Mouse (Mus musculus) macrophage (primary cell): ENCODE measurements at regions not wholly inside any gene's neighbourhood (a gene's known extent, or its start where the extent isn't known, plus 50 kb on each side); places are given as distances from the start of the nearest gene placed in this dataset.

Source experiments
- H3K27ac ChIP-seq: fragments of 350-480 bp; formaldehyde crosslinking; 2 replicates; pipeline ENCODE4 v1.9.0; 2021
- H3K36me3 ChIP-seq: fragments of 350-480 bp; formaldehyde crosslinking; 2 replicates; pipeline ENCODE4 v1.9.0; 2021; ENCODE audit errors: inconsistent target
- H3K4me3 ChIP-seq: fragments of 350-480 bp; formaldehyde crosslinking; 2 replicates; pipeline ENCODE4 v1.9.0; 2021; ENCODE audit errors: inconsistent target
- H3K79me2 ChIP-seq: fragments of 350-480 bp; formaldehyde crosslinking; 2 replicates; pipeline ENCODE4 v1.9.0; 2021; ENCODE audit errors: inconsistent target
- WGBS: methylation state at CpG from one replicate; pipeline ENCODE4 v1.1.7; 2026; ENCODE audit warnings: inconsistent platforms; ENCODE audit not compliant: missing documents; 5-methylcytosine and 5-hydroxymethylcytosine counted together

GRCm38 (mm10) chr12:26244701-26245100 is 170.4 kb downstream of the Rnf144a start:
- no peak overlapping the region for H3K27ac ChIP-seq
- no peaks in the 10 kb centered on the region for H3K79me2 ChIP-seq
- WGBS = 97% methylated on average over 6 of the region's 6 CpGs
- no peak overlapping the region for H3K4me3 ChIP-seq
- no peaks in the 10 kb centered on the region for H3K36me3 ChIP-seq

DNA sequence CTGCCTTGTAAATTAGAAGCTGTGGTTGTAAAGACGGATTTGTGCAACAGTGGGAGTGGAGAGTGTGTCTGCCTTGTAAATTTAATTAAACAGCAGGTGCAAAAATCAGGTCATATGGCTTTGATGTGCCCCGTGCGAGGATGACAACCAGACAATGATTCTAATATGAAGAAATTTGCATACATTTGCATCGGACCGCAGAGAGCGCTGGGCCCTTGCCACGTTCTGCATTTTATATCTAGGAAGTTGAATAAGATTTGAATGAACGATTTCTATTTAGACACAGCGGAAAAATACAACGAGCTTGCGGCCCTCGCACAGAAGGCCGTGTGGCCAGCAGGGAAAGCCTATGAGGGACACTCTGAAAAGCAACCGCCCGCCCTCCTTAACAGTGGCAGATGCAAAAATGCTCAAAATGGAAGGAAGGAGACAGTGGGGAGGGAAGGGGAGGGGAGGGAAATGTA is 187.5 kb downstream of the Rnf144a start:
- 91% methylated on average over 15 of the region's 15 CpGs for WGBS
- H3K36me3 ChIP-seq = no peaks in the 10 kb centered on the region
- no peak overlapping the region for H3K4me3 ChIP-seq
- H3K27ac ChIP-seq = no peak overlapping the region
- no peaks in the 10 kb centered on the region for H3K79me2 ChIP-seq

- no peaks in the 10 kb centered on the region for H3K79me2 ChIP-seq
- WGBS = 3% methylated on average over 2 of the region's 2 CpGs
- H3K27ac ChIP-seq = no peak overlapping the region
- H3K36me3 ChIP-seq = no peaks in the 10 kb centered on the region
- H3K4me3 ChIP-seq = no peak overlapping the region
These were observed 188.7 kb downstream of the Rnf144a start for GRCm38 (mm10) chr12:26226363-26226762.

- no peaks in the 10 kb centered on the region for H3K36me3 ChIP-seq
- no CpG with 5 or more reads among the region's 1 CpGs for WGBS
- no peak overlapping the region for H3K27ac ChIP-seq
- no peak overlapping the region for H3K4me3 ChIP-seq
- H3K79me2 ChIP-seq = no peaks in the 10 kb centered on the region
These were observed 202.6 kb downstream of the Rnf144a start for GRCm38 (mm10) chr12:26212447-26212846.

- Histone ChIP-seq H3K4me3 (no peak overlapping the region), H3K36me3 (no peaks in the 10 kb centered on the region), H3K27ac (no peak overlapping the region), H3K79me2 (no peaks in the 10 kb centered on the region)
- 82% methylated on average over 10 of the region's 10 CpGs for WGBS
These were observed 203.6 kb downstream of the Rnf144a start for GRCm38 (mm10) chr12:26211423-26211822.

DNA sequence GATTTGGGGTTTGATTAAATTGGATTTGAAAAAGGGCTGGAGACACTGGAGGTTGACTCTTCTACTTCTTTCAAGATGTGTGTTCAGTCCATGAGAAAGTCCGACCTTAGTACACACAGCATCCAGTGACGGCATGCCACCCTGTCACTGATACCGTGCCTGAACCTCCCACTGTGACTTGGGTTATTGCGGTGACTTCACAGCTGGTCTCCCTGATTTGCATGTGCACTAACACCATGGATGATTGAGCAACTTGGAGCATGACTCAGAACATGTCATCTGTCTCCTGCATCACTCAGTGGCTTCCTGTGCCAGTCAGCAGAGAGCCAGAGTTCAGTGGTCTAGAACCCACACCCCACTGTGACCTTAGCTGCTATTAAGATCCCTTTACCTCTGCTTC is 208.3 kb downstream of the Rnf144a start:
- 30% methylated on average over 4 of the region's 4 CpGs for WGBS
- Histone ChIP-seq H3K79me2 (no peaks in the 10 kb centered on the region), H3K27ac (no peak overlapping the region), H3K36me3 (no peaks in the 10 kb centered on the region), H3K4me3 (no peak overlapping the region)

- H3K36me3 ChIP-seq = no peaks in the 10 kb centered on the region
- 96% methylated on average over 8 of the region's 8 CpGs for WGBS
- H3K4me3 ChIP-seq = no peak overlapping the region
- no peak overlapping the region for H3K27ac ChIP-seq
- H3K79me2 ChIP-seq = no peaks in the 10 kb centered on the region
These were observed 209.0 kb downstream of the Rnf144a start for GRCm38 (mm10) chr12:26206036-26206435.

GRCm38 (mm10) chr12:26191982-26192576 is 223.0 kb downstream of the Rnf144a start:
- Histone ChIP-seq H3K79me2 (no peaks in the 10 kb centered on the region), H3K27ac (no peak overlapping the region), H3K4me3 (no peak overlapping the region), H3K36me3 (no peaks in the 10 kb centered on the region)
- WGBS = 69% methylated on average over 3 of the region's 4 CpGs

DNA sequence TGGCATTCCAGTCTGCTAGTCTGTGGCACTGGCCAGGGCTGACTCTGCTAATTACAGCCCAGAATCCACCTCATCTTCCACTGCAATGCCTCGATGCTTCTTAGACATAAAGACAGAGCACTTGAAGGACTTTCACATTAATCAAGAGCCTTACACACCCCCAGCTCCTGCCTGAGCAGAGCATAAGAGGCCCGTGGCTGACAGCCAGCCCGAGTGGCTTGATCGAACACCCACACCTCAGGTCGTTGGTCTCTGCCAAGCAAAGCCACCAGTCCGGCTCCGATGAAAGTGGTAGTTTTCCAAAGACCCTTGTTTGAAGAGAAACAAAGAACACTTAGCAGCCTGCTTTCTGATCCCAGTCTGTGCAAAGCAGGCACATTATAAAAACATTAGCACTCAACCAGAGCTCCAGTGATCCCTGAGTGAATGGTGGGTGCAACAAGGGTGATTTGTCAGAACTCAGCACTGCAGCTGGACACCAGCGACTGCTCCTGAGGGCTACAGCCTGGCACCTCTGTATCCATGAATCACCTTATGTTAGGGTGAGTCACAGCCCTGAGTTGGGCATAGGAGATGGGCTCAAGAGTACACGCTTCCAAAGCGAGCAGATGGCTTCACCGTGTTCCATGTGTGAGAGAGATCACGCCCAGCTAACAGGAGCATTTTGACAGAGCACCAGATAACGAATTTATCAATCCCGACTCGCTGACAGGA is 223.6 kb downstream of the Rnf144a start:
- Histone ChIP-seq H3K36me3 (no peaks in the 10 kb centered on the region), H3K79me2 (no peaks in the 10 kb centered on the region), H3K4me3 (no peak overlapping the region), H3K27ac (no peak overlapping the region)
- WGBS = 89% methylated on average over 15 of the region's 15 CpGs

DNA sequence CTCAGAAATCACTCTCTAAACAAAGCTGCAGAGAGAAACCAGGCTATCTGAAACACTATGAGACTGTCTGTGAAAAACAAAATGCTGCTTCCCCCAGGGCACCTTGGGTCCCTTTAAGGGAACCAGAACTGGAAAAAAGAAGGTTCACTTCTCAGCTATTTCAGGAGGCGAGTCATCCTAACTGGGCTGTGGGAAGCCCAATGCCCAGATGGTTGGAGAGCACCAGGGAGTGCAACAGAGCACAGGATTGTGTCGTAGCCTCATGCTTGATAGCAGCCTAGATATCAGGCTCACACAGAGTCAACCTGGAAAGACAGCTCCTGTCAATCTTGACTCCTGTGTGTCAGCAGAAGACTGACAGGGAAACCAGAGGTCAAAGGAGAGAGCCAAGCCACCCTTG is 226.1 kb downstream of the Rnf144a start:
- 81% methylated on average over 2 of the region's 2 CpGs for WGBS
- H3K36me3 ChIP-seq = no peaks in the 10 kb centered on the region
- H3K27ac ChIP-seq = no peak overlapping the region
- no peak overlapping the region for H3K4me3 ChIP-seq
- H3K79me2 ChIP-seq = no peaks in the 10 kb centered on the region

- WGBS = 33% methylated on average over 8 of the region's 8 CpGs
- Histone ChIP-seq H3K79me2 (no peaks in the 10 kb centered on the region), H3K36me3 (no peaks in the 10 kb centered on the region), H3K27ac (no peak overlapping the region), H3K4me3 (no peak overlapping the region)
These were observed 227.8 kb downstream of the Rnf144a start for GRCm38 (mm10) chr12:26187091-26187862.

- WGBS = 39% methylated on average over 5 of the region's 5 CpGs
- H3K27ac ChIP-seq = no peak overlapping the region
- H3K36me3 ChIP-seq = no peaks in the 10 kb centered on the region
- no peak overlapping the region for H3K4me3 ChIP-seq
- H3K79me2 ChIP-seq = no peaks in the 10 kb centered on the region
These were observed 230.2 kb downstream of the Rnf144a start for GRCm38 (mm10) chr12:26184701-26185460.

GRCm38 (mm10) chr12:26183021-26183420 is 232.0 kb downstream of the Rnf144a start:
- no peak overlapping the region for H3K27ac ChIP-seq
- WGBS = 97% methylated on average over 2 of the region's 2 CpGs
- no peak overlapping the region for H3K4me3 ChIP-seq
- no peaks in the 10 kb centered on the region for H3K36me3 ChIP-seq
- H3K79me2 ChIP-seq = no peaks in the 10 kb centered on the region

- H3K79me2 ChIP-seq = no peaks in the 10 kb centered on the region
- no peak overlapping the region for H3K27ac ChIP-seq
- H3K36me3 ChIP-seq = no peaks in the 10 kb centered on the region
- no peak overlapping the region for H3K4me3 ChIP-seq
- WGBS = 89% methylated on average over 7 of the region's 7 CpGs
These were observed 234.2 kb downstream of the Rnf144a start for GRCm38 (mm10) chr12:26180846-26181245.
